In the genomic region with DNA sequence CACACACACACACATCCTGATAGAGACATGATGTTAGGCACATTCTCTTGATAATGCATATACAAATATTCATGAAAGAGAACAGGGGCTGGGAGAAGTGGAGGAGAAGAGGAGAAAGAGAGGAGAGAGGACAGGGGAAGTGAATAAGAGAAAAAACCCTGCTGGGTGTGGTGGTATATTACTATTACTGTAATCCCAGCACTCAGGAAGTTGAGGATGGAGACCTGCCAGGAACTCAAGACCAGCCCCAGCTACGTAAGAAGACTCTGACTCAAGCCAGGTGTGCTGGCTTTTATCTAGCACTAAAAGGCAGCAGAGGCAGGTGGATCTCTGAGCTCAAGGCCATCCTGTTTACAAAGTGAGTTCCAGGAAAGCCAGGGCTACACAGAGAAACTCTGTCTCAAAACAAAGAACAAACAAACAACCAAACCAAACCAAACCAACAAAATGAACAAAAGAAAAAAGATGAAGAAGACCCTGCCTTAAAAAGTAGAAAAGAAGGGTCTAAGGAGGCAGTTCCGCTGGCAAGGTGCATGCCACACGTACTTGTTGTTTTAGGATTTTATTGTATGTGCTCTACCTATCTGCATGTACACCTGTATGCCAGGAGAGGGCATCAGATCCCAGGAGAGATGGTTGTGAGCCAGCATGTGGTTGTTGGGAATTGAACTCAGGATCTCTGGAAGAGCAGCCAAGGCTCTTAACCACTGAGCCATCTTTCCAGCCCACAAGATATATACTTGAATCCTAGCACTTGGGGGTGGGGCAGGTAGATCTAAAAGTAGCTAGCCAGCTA, we compare ENCODE assay signal across 1 mouse cellular context.
TF ChIP-seq lines count a peak whose summit lies in the region.

No protein-coding gene starts in this region.

TF ChIP-seq in MEL, 35 proteins besides CTCF, POLR2A, EP300 and RAD21:
- no peak for TF ChIP-seq CHD2 (IDR thresholded peaks at IDR 0.05; ENCODE audit: low read length)
- TF ChIP-seq TCF12 (IDR thresholded peaks at IDR 0.05; ENCODE audit: low read depth, low read length), result no peak
- TF ChIP-seq ZNF384 (IDR thresholded peaks at IDR 0.05; ENCODE audit: low read depth, low read length), result no peak
- peak; percentile 23 for TF ChIP-seq SMC3 (IDR thresholded peaks at IDR 0.05; ENCODE audit: low read depth, low read length)
TF ChIP-seq in MEL: peak in this region for 1.
